Mouse (Mus musculus) mouse trophoblast stem cell (cell line): Measurements from ENCODE around the gene Olfr688.

Experiments
- in situ Hi-C, 2 experiments: fragments of 300-500 bp; cut with MseI, MboI; formaldehyde crosslinking; loops; 2 replicates in 1 of 2; 3 replicates in 1 of 2; pipeline ENCODE4 v1.15.1; 2025

Gene Olfr688

GRCm38 (mm10) chr7:105287795-105288194 lies at the start of gene Olfr688:
Gene Olfr688 (plus strand): TSS chr7:105288095.
- in situ Hi-C loops = no loop called here

GRCm38 (mm10) chr7:105247671-105248070 lies 40.2 kb upstream of the Olfr688 start:
- in situ Hi-C loops = no loop called here

GRCm38 (mm10) chr7:105248197-105248596 lies 39.7 kb upstream of the Olfr688 start:
- in situ Hi-C loops = no loop called here

GRCm38 (mm10) chr7:105256656-105257055 lies 31.2 kb upstream of the Olfr688 start:
- in situ Hi-C loops = loop anchor here in 1 of 2 experiments (10.0 kb wide), 1 partner anchor 268 kb away; no protein-coding TSS in a partner anchor

GRCm38 (mm10) chr7:105272426-105272825 lies 15.5 kb upstream of the Olfr688 start:
- in situ Hi-C loops = no loop called here

- in situ Hi-C loops = no loop called here
Observed at GRCm38 (mm10) chr7:105290051-105290450, 2.2 kb downstream of the Olfr688 start.

- in situ Hi-C loops = no loop called here
Observed at GRCm38 (mm10) chr7:105310865-105311264, 23.0 kb downstream of the Olfr688 start, which contains the start of gene Olfr689. Gene Olfr689 (plus strand): TSS chr7:105311165.

- in situ Hi-C loops = loop anchor here in 1 of 2 experiments (5.0 kb wide), 1 partner anchor 52 kb away; the partner anchor contains the start of gene Gm5901
Observed at GRCm38 (mm10) chr7:105325302-105325701, 37.4 kb downstream of the Olfr688 start.

GRCm38 (mm10) chr7:105334004-105334403 lies 46.1 kb downstream of the Olfr688 start, which contains the start of gene Olfr690:
Gene Olfr690 (minus strand): TSS chr7:105334104.
- in situ Hi-C loops = no loop called here
